Mouse (Mus musculus) embryonic fibroblast, embryonic 13.5 days (primary cell): ENCODE measurements around the gene Olfr551. TPM values are rescaled to one million over a fixed set of nuclear protein-coding genes. Genes with fewer than 3 reads are reported as not detected.
"Not testable (repeated sequence)": the region's sequence is repeated elsewhere in the genome, so short reads cannot be mapped to it uniquely, and the experiment has no call there.

Experiments
- H3K27ac ChIP-seq: 2 replicates; pipeline ENCODE4 v1.5.1; 2012; ENCODE audit warnings: low read length, control low read depth, inconsistent platforms; ENCODE audit not compliant: insufficient read depth
- H3K4me1 ChIP-seq: 2 replicates; pipeline ENCODE4 v1.6.1; 2011; ENCODE audit warnings: low read length; ENCODE audit not compliant: control insufficient read depth, insufficient read depth
- H3K4me3 ChIP-seq: 2 replicates; pipeline ENCODE4 v1.5.1; 2011; ENCODE audit warnings: mild to moderate bottlenecking, control low read depth, low read length; ENCODE audit not compliant: insufficient read depth
- CTCF ChIP-seq: IDR thresholded peaks from 2 replicates; pipeline ENCODE4 v1.5.1; 2011; ENCODE audit warnings: mild to moderate bottlenecking, control low read depth, low read length, moderate library complexity, borderline replicate concordance; ENCODE audit not compliant: insufficient read depth
- POLR2A ChIP-seq: IDR thresholded peaks from 2 replicates; pipeline ENCODE4 v1.6.1; 2011; ENCODE audit warnings: low read depth, mild to moderate bottlenecking, control low read depth, low read length, moderate library complexity
- polyA plus RNA-seq: library from polyadenylated mRNA; stranded (reverse); fragments of >200 nt; gene quantifications from 2 replicates; pipeline ENCODE4 v1.2.4, GENCODE M21; 2011; ENCODE audit warnings: low read depth; ENCODE audit not compliant: missing spikeins, insufficient read length

Gene Olfr551
- polyA plus RNA-seq = not detected in 2 replicates

DNA sequence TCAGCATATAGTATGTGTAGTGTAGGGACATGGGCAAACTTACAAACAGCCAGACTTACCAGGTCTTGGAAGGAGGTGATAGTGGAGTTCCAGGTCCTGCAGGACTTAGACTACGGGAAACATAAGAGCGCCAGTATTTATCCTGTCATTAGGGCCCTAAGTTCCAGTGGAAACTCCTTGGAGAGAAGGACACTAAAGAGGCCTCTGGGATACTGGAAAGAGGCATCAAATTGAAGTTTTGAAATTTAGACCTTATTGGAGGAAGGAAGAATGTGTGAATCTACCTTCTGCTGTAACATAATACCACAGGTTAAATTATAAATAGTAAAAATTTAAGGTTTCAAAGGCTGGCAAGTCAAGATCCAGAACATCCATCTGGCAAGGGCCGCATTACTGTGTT lies at the start of gene Olfr551:
Gene Olfr551, minus strand, starts transcription at position 101 of the 400 bp plus-strand sequence.
- TF ChIP-seq CTCF = no peak
- no peak within 1 kb of the TSS for H3K27ac ChIP-seq
- no peaks in the 10 kb centered on the region for H3K4me1 ChIP-seq
- no peak within 1 kb of the TSS for H3K4me3 ChIP-seq

- TF ChIP-seq CTCF (no peak), POLR2A (no peak)
- H3K27ac ChIP-seq = no peak within 1 kb of the TSS
- no peak within 1 kb of the TSS for H3K4me3 ChIP-seq
- H3K4me1 ChIP-seq = no peaks in the 10 kb centered on the region
These were observed 46.4 kb upstream of the Olfr551 start, which contains the start of gene Olfr554 for GRCm38 (mm10) chr7:102638132-102638531. TSS of gene Olfr554 (plus strand) at chr7:102638432.

DNA sequence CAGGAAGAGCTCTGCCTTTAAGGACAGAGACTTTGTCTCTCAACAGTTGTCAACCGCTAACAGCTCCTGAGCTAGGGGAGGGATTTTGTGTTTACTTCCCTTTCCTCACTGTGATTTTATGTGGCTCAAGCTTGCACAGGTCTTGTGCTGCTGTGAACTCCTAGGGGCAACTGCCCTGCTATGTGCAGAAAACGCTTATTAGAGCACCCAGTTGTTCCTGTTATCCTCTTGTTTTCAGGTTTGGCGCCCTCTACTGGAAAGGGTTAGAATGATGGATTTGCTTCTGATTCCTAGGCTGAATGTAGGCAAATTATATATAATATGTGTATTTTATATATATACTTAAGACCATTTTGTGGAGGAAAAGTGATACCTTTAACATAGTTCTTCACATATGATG lies 45.0 kb upstream of the Olfr551 start:
- Histone ChIP-seq H3K4me1 (no peaks in the 10 kb centered on the region), H3K27ac (no peak overlapping the region), H3K4me3 (no peak overlapping the region)
- TF ChIP-seq CTCF (no peak), POLR2A (no peak)

- H3K4me1 ChIP-seq, H3K4me3 ChIP-seq, H3K27ac ChIP-seq: not testable (repeated sequence)
These were observed 28.7 kb upstream of the Olfr551 start for GRCm38 (mm10) chr7:102620368-102620767.

DNA sequence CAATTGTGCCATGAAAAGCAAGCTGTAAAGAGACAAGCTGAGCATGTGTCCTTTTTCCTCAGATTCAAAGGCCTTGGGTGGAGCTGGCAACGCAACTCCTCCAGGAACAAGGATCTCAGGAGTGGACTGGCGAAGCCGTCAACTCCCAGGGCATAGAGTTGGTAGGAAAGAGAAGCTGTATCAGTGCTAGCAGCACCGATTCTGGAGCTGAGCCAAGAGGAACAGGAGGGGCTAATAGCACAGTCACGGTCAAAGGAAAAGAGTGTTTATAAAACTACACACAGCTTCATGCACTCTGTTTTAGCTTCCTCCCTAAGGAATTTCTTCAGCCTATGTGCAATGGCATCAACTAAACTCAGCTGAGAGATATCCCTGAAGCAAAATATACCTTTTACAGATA lies 27.9 kb upstream of the Olfr551 start:
- H3K27ac ChIP-seq = no peak overlapping the region
- TF ChIP-seq CTCF (no peak), POLR2A (no peak)
- H3K4me1 ChIP-seq = no peaks in the 10 kb centered on the region
- no peak overlapping the region for H3K4me3 ChIP-seq

GRCm38 (mm10) chr7:102618118-102618517 lies 26.4 kb upstream of the Olfr551 start, which contains the start of gene Olfr553:
TSS of gene Olfr553 (minus strand) at chr7:102618218.
- H3K27ac ChIP-seq = no peak within 1 kb of the TSS
- no peaks in the 10 kb centered on the region for H3K4me1 ChIP-seq
- no peak within 1 kb of the TSS for H3K4me3 ChIP-seq
- TF ChIP-seq POLR2A (no peak), CTCF (no peak)

GRCm38 (mm10) chr7:102597378-102598031 lies 5.8 kb upstream of the Olfr551 start, which contains the start of gene Olfr552:
TSS of gene Olfr552 (plus strand) at chr7:102597770.
- no peak within 1 kb of the TSS for H3K27ac ChIP-seq
- H3K4me3 ChIP-seq = no peak within 1 kb of the TSS
- H3K4me1 ChIP-seq = no peaks in the 10 kb centered on the region
- TF ChIP-seq POLR2A (no peak), CTCF (no peak)

DNA sequence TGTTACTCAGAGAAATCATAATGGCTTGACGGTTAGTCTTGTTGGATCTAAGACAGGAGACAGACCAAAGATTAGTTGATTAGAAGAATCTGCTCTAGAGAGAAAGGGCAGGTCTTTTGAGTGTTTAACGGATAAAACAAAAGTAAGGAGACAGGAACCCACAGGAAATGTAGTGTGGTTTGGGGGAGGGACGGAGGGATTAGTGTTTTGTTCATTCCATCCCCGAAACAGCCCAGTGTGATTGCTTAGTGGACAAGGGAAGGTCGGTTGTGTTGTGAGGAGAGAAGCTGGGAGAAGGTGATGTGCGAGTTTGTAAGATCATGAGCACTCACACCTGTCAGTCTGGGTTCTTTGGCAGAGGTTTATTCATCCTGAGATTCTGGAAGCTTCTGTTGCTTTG lies 15.7 kb downstream of the Olfr551 start:
- Histone ChIP-seq H3K4me3 (no peak overlapping the region), H3K4me1 (no peaks in the 10 kb centered on the region), H3K27ac (no peak overlapping the region)
- TF ChIP-seq CTCF (no peak), POLR2A (no peak)

DNA sequence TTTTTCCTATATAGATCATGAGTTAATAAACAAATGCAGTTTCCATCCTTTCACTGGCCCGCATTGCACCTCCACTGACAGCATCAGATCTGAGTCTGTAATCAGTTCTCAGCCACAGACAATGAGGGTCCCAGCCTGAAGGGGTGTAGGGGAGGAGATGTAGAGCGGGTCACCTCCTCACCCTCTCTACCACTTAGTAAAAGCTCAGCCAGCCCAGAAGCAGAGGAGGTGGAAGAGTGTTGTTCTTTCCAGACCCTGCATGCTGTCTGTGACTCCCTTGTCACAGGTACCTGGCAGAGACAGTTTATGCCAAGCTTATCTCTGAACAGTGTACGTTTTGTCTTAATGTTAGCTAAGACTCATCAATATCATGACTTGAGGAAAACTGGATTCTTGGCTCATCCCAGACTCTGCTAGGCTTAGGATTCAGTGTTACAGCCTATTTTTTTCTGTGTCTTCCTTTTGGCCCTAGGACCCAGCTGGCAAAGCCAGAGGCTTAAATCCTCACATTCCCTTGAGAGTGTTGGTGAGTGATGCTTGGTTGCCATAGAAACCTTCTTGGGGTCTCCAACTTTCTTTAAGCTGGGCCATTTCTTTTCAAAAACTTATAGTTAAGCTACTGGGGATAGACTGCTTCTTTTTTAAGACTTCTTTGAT lies 18.4 kb downstream of the Olfr551 start:
- Histone ChIP-seq H3K4me1 (no peaks in the 10 kb centered on the region), H3K27ac (no peak overlapping the region), H3K4me3 (no peak overlapping the region)
- no peak for TF ChIP-seq POLR2A
- no peak for TF ChIP-seq CTCF

DNA sequence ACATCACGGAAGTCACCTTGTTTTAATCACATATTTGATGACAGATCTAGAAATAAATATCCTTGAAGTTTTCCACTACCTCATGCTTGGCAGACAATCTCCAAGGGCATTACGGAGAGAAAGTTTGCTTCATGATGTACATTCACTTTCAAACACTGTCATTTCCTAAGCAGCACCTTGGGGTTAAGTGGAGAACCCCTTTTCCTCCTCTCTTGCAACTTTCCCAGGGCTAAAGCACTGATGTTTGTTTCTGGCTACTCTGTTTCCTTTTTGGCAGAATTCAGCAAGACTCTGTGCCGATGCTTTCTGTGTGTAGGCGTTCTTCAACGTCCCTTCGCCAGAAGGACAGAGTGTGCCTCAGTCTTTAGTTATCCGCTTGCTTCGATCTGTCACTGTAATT lies 20.5 kb downstream of the Olfr551 start, which contains the start of gene Olfr550:
Gene Olfr550, plus strand, starts transcription at position 301 of the 400 bp plus-strand sequence.
- no peak within 1 kb of the TSS for H3K4me3 ChIP-seq
- no peak within 1 kb of the TSS for H3K27ac ChIP-seq
- TF ChIP-seq POLR2A (no peak), CTCF (no peak)
- no peaks in the 10 kb centered on the region for H3K4me1 ChIP-seq
